Mouse (Mus musculus) megakaryocyte progenitor cell, adult 5-6 weeks (primary cell): Measurements from ENCODE around the gene Paqr9. TPM values are rescaled to one million over a fixed set of nuclear protein-coding genes. Genes with fewer than 3 reads are reported as not detected.
"Not testable (repeated sequence)": the region's sequence is repeated elsewhere in the genome, so short reads cannot be mapped to it uniquely, and the experiment has no call there.

Experiments used
- ATAC-seq: replicated peaks from 2 replicates; pipeline ENCODE4 v1.8.0; 2016; ENCODE audit warnings: mild to moderate bottlenecking, moderate TSS enrichment, inconsistent platforms; ENCODE audit not compliant: poor library complexity
- total RNA-seq, 2 experiments: library from RNA; stranded (forward) in 1 of 2; stranded (reverse) in 1 of 2; fragments of 157-497, 149-512 nt in 1 of 2; fragments of 200-1000 nt in 1 of 2; gene quantifications; 2 replicates each; pipeline versions ENCODE4 v1.2.3 to v1.2.4; 2015 to 2017

Gene Paqr9
- total RNA-seq (2015) (2.4 and 4.4 TPM in 2 replicates), total RNA-seq (2017) (1.7 and 3.4 TPM in 2 replicates)

DNA sequence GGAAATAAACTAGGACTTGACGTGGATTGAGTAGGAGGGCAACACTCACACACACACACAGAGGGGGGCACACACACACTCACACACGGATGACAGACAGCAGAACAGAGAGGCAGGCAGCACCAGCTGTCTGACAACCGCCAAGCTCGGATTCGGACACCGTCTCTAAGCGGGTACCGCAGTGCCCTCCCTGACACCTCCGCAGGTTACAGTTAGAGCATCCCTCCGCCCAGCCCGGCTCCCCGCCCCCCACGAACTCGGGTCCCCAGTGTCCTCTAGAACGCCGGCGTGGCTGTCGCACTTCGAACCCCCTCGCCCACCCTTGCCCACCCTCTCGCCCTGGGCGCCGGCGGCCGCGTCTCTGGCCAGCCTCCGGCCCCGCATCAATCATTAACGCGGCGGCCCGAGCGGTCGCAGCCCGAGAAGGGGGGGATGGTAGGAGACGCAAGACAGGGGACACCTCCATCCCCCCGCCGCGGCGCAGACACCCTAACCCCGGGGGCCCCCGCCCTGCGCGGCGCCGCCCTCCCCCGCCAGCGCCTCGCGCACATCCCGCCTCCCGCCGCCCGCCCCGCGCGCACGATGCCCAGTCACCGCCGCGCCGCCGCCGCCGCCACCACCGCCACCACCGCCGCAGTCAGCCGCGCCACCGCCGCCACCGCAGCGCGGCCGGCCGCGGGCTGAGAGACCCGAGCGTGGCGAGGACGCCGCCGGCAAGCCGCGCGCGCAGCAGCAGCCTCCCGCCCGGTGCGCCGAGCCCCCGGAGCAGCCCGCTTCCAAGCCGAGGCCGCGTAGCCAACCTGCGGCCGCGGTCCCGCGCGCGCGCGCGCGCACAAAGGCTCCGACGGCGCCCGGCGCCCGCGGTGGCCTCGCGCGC lies at the start of gene Paqr9:
TSS of gene Paqr9 (plus strand) at position 599 of the 877 bp plus-strand sequence.
- ATAC-seq, result peak; percentile 6; the same call in 1 of the 2 replicates

- ATAC-seq, result 0 out of 2 replicates have a peak, but pooled peaks have one; percentile 5
These were observed 48.6 kb upstream of the Paqr9 start for GRCm38 (mm10) chr9:95510693-95511404.

- ATAC-seq, result peak; percentile 88
These were observed 47.8 kb upstream of the Paqr9 start, which contains the start of gene U2surp for GRCm38 (mm10) chr9:95511472-95512330. Gene U2surp, minus strand, starts transcription at chr9:95511996.

- no peak for ATAC-seq
These were observed 47.0 kb upstream of the Paqr9 start for GRCm38 (mm10) chr9:95512331-95513030.

DNA sequence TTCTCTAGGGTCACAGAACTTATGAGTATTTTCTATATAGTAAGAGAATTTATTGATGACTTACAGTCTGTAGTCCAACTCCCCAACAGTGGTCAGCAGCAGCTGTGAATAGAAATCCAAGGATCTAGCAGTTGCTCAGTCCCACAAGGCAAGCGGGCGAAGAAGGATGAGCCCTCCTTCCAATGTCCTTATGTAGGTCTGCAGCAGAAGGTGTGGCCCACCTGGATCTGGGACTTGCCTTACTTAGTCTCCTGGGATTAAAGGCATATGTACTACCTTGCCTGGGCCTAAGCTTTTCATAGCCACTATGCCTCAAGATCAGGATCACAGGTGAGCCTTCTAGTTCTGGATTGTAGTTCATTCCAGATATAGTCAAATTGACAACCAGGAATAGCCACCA lies 45.7 kb upstream of the Paqr9 start:
- no peak for ATAC-seq

DNA sequence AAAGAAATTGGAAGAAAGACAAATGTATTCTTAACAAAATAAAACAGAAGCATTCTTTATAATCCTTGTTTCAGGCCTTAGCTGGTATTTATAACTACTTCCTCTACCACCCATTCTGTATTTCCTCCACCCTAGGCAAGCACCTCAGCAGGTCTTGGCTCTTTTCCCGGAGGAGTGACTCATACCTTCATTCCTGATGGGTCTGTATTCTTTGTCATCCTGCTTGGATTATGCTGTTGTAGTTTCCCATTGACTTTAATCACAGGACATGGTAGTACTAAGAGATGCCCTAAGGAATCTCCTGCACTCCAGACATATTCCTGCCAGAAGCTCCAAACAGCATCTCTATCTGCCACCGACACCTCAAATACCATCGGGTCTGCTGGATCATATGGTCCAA lies 45.1 kb upstream of the Paqr9 start:
- not testable (repeated sequence) for ATAC-seq

GRCm38 (mm10) chr9:95520563-95520962 lies 38.9 kb upstream of the Paqr9 start:
- ATAC-seq, result no peak

- ATAC-seq, result no peak
These were observed 38.4 kb upstream of the Paqr9 start for GRCm38 (mm10) chr9:95521031-95521430.

DNA sequence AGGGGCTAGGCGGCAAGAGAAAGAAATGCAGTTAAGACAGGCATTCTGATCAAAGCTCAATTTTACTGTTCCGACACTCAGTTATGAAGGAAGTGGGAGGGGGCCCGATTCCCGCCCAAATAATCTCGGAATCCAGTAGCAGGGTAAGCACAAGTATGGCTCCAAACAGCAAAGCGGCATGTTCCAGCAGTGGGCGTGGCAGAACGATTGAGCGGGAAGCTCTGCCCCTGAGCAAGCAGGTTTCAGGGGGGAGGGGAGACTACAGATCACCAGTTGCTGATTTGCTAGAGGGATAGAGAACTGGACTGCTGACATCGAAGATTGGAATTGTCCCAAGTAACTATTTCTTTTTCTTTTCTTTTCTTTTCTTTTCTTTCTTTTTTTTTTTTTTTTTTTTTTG lies 37.9 kb upstream of the Paqr9 start:
- no peak for ATAC-seq

DNA sequence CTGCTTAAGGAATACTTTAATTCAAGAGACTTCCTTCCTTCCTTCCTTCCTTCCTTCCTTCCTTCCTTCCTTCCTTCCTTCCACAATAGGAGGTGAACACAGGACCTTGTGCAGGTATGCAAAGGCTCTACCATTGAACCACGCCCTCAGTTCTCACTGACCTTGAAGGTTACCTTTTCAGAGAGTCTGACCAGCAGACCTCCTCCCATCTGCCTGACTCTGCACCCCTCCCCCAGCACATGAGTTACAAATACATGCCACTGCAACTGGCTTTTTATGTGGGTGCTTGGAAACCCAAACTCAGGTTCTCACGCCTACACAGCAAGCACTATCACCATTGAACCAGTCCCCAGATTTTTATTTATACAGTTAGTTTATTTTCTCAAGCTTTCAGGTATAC lies 36.9 kb upstream of the Paqr9 start:
- ATAC-seq, result no peak

DNA sequence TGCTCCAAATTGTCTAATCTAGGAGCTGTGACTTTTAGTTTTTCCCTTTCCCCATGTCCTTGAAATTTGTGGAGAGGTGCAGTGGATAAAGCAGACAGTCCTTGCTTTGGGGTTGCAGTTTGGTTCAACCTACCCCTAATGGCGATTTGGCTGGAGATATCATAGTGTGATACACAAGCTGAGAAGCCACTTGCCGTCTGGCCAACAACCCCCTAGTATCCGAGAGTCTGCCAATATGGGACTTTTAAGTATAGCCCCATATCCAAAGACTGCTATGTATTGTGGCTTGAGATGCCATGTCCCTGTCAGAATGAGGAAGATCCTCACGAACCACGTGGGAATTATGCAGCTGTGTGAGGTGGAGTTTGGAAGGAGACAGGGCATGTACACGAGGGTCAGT lies 34.1 kb upstream of the Paqr9 start:
- ATAC-seq, result no peak

DNA sequence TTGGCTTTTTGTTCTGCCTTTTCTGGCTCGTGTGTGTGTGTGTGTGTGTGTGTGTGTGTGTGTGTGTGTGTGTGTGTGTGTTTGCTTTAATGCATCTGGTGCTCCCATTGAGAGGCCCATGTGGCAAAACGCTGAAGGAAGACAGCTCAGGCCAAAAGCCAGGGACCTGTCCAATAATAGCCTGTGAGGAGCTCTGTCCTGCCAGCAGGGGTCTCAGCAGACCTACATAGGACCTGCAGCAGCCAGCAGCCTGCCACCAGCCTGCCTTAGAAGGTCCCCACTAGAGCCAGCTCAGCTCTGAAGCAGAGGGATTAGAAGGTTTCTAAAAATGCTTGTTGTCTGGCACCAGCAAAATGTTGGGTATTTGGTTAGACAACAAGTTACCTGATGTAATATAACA lies 33.5 kb upstream of the Paqr9 start:
- ATAC-seq, result peak; percentile 92

- ATAC-seq, result peak; percentile 29
These were observed 31.8 kb upstream of the Paqr9 start for GRCm38 (mm10) chr9:95527676-95528075.

DNA sequence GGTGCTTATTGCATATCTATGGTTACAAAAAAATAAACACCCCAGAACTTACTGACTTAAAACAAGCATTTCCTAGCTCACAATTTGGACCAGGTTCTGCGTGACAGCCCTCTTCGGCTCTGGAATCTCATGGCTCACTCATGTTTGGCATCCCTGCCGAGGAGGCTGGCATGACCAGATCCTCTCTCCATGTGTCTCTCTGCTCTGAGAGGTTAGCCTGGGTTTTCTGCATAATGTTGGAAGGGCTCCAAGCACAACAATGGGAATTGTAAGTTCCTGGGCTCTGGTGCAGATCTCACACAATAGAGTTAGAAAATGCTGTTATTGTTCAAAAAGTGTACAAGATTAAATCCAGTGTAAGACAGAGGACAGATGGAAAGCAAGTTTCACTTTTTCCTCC lies 28.3 kb upstream of the Paqr9 start:
- no peak for ATAC-seq

DNA sequence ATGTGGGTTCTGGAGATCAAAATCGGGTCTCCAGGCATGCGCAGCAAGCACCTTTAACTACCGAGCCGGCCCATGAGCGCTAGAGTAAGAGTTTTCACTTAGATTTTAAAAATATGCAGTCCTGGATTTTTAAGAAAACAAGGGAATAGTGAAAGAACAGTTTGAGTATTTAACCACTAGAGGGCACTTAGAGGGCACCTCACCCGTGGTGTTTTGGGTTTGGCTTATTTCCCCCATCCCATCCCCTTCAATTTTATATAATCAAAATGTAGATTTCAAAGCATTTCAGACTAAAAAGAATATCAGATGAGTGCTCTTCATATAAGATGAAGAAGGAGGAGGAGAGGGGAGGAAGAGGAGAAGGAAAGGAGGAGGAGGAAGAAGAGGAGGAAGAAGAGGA lies 25.6 kb upstream of the Paqr9 start:
- peak; percentile 66 for ATAC-seq

- no peak for ATAC-seq
These were observed 20.2 kb upstream of the Paqr9 start for GRCm38 (mm10) chr9:95539176-95539800.

GRCm38 (mm10) chr9:95540487-95540886 lies 19.0 kb upstream of the Paqr9 start:
- peak; percentile 99 for ATAC-seq

DNA sequence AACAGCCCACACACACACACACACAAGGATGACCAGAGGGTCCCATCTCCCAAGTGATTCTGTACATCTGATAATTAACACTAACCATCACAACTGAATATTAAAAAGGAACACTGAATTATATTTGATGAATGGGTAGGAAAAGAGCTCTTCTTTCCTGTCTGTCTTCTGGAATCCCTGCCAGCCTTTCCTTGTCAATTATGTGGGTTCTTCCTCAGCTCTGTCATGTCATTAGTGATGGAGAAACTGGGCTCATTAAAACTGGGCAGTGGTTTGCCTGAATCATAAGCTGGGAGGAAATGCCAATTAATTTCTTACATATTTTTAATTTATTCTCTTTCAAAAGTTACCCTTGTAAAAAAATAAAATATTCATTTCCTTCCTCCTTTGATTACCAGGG lies 18.2 kb upstream of the Paqr9 start:
- no peak for ATAC-seq

DNA sequence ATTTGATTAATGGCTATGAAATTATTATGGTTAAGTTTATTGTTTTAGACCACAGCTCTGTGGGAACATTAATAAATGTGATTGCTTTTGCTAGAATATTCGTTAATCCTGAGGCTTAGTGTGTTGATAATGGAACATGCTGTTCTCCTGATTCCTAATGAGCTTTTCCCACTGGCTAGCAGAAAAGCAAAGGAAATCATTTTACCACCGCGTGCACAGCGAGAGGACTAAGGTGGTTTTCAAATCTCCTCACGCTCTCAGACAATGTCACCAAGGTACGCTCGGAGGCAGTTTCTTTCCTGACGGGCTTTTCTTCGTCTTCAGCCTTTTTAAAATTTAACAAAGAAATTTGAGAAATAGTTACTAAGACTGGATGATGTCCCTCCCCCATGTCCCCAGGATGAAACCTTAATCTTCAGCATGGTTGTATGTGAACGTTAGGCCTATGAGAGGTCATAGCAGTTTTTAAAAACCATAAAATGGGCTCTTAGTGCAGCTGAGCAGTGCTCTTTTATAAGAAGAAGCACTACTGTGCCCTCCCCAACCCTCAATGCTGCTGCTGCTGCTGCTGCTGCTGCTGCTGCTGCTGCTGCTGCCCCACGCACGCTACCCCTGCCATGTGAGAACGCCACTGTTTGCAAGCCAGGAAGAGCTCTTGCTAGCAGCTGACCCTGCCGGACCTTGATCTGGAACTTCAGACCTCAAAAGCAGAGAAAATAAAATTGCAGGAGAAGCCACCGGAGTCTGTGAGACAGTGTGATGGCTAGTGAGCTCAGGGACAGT lies 17.6 kb upstream of the Paqr9 start:
- ATAC-seq, result no peak
